Mouse (Mus musculus) subcutaneous adipose tissue, adult 2 months (tissue): ENCODE data around the gene Bex2. TPM values are rescaled to one million over a fixed set of nuclear protein-coding genes. Genes with fewer than 3 reads are reported as not detected.

Experiments used
- polyA plus RNA-seq: library from polyadenylated mRNA; depleted of rRNA; stranded (reverse); fragments of >200 nt; gene quantifications from 2 replicates; pipeline ENCODE4 v1.2.3, GENCODE M21; 2012; ENCODE audit warnings: low replicate concordance; rRNA removed

The Bex2 gene
- polyA plus RNA-seq, result 1.2 TPM in 1 of 2 replicates, not detected in the other

DNA sequence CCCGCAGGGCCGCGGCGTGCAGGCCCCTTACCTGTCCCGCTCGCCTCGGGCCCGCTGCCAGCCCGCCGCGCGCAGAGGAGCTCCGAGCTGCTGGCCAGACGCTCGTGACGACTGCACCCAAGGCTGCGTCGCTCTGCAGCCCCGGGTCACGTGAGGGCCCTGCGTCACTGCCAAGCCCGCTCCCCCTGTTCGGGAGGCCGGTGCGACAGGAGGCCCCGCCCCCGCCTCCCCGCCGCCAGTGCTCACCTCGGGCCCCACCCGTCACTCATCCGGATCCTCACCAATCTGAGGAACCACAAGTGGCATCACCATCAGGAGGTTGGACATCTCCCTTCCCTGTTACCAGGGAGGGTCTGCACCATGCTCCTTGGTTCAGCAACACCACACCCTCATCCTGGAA is at the start of gene Bex2:
Bex2 (minus strand) TSS at position 217 of the 400 bp plus-strand sequence.

GRCm38 (mm10) chrX:136085155-136085554 is 17.1 kb upstream of the Bex2 start, which contains the start of gene Nxf3:
Nxf3 (minus strand) TSS chrX:136085255.

DNA sequence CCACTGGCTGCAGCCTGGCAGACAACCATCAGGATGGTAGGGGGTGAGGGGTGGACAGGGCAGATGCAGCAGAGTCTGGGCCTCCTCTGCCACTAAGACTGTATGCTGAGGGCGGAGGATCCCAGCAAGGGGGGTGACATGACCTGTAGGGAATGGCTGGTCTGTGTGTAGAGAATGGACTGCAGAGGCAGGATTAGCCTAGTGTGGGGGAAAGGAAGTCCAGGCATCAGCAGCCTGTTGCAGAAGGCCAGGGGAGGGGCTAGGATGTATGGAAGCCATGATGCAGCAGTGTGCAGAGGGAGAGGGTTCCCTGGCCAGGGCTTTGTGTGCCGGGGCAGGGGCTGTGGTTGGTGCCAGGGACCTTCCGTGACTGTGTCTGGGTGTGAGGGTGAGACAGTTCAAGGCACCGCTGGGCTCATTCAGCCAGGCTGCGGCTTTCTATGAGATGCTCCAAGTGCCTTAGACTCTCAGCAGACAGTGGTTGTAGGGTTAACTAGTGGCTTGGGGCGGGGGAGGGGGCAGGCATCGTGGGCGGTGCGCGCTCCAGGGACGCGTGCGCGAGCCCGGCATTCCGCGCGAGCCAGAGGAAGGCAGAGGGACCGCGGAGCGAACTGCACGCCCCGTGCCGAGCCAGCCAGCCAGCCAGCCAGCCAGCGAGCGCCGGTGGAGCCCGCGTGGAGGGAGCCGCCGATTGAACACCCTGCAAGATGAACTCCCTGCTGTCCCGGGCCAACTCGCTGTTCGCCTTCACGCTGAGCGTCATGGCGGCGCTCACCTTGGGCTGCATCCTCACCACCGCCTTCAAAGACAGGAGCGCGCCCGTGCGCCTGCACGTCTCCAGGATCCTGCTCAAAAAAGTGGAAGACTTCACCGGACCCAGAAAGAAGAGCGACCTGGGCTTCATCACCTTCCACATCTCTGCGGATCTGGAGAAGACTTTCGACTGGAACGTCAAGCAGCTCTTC is 35.0 kb downstream of the Bex2 start, which contains the start of gene Arxes1:
Arxes1 (plus strand) TSS at position 569 of the 965 bp plus-strand sequence.

Other genes with a start within 250 kb of the Bex2 start
- 1.8 and 12.6 TPM in 2 replicates for gene Gprasp2, start 229.2 kb downstream of the Bex2 start, polyA plus RNA-seq
- 33.6 and 54.3 TPM in 2 replicates for gene Arxes2, start 74.4 kb downstream of the Bex2 start, polyA plus RNA-seq
- gene Arxes1, start 34.9 kb downstream of the Bex2 start, polyA plus RNA-seq, result 7.6 and 15.3 TPM in 2 replicates
- 0.08 TPM in 1 of 2 replicates, not detected in the other for gene Nxf3, start 17.0 kb upstream of the Bex2 start, polyA plus RNA-seq
- 0.27 TPM in 1 of 2 replicates, not detected in the other for gene Bex4, start 70.8 kb upstream of the Bex2 start, polyA plus RNA-seq
- 13.3 and 14.7 TPM in 2 replicates for gene Tceal8, start 104.1 kb upstream of the Bex2 start, polyA plus RNA-seq
- gene Tceal5, start 135.6 kb upstream of the Bex2 start, polyA plus RNA-seq, result 0.47 and 0.80 TPM in 2 replicates
- not detected in 2 replicates for gene Tceal7, start 146.5 kb upstream of the Bex2 start, polyA plus RNA-seq
- 0.50 and 2.5 TPM in 2 replicates for gene Bex1, start 147.3 kb upstream of the Bex2 start, polyA plus RNA-seq
- 10.6 and 29.7 TPM in 2 replicates for gene Tceal9, start 176.8 kb upstream of the Bex2 start, polyA plus RNA-seq
- gene Bex3, start 202.0 kb upstream of the Bex2 start, polyA plus RNA-seq, result 9.0 and 71.6 TPM in 2 replicates